Mouse (Mus musculus): ENCODE results near the gene Mfap4. TPM values are rescaled to one million over a fixed set of nuclear protein-coding genes. Genes with fewer than 3 reads are reported as not detected.

Mfap4 gene
- total and polyA plus RNA-seq, 2 experiments from 2014 or later, result 39.1 to 54.5 TPM

GRCm38 (mm10) chr11:61489085-61489484 is 3.9 kb downstream of the Mfap4 start:
- Histone ChIP-seq H3K9ac (replicated peaks; ENCODE audit: low read depth, low read length) (no peak overlapping the region), H3K9me3 (replicated peaks; ENCODE audit: control insufficient read depth, low read length) (no peaks in the 10 kb centered on the region), H3K27ac (ENCODE audit: low read depth) (no peak overlapping the region), H3K36me3 (replicated peaks; ENCODE audit: control insufficient read depth, insufficient read depth, low read length) (peaks cover 41% of the 10 kb centered on the region), H3K4me3 (ENCODE audit: low read depth, low read length) (no peak overlapping the region), H3K27me3 (ENCODE audit: control insufficient read depth, insufficient read depth, low read length) (no peaks in the 10 kb centered on the region), H3K4me2 (ENCODE audit: low read depth, low read length) (no peak overlapping the region), H3K4me1 (ENCODE audit: control insufficient read depth, insufficient read depth) (peaks cover 19% of the 10 kb centered on the region)
- no peak for TF ChIP-seq CTCF (IDR thresholded peaks at IDR 0.05; ENCODE audit: low read depth)
- no peak for TF ChIP-seq EP300 (IDR thresholded peaks at IDR 0.05; ENCODE audit: low read depth)
- no peak for DNase-seq (ENCODE audit: low spot score)
- WGBS, result 95% methylated on average over 2 of the region's 2 CpGs
- no peak for ATAC-seq (ENCODE audit: insufficient read depth, low read depth)

- Histone ChIP-seq H3K9ac (replicated peaks; ENCODE audit: low read depth, low read length) (no peak overlapping the region), H3K4me3 (ENCODE audit: low read depth, low read length) (no peak overlapping the region), H3K27ac (ENCODE audit: low read depth) (no peak overlapping the region), H3K9me3 (replicated peaks; ENCODE audit: control insufficient read depth, low read length) (no peaks in the 10 kb centered on the region), H3K27me3 (ENCODE audit: control insufficient read depth, insufficient read depth, low read length) (no peaks in the 10 kb centered on the region), H3K4me2 (ENCODE audit: low read depth, low read length) (no peak overlapping the region), H3K4me1 (ENCODE audit: control insufficient read depth, insufficient read depth) (peaks cover 19% of the 10 kb centered on the region), H3K36me3 (replicated peaks; ENCODE audit: control insufficient read depth, insufficient read depth, low read length) (peaks cover 41% of the 10 kb centered on the region)
- TF ChIP-seq CTCF (IDR thresholded peaks at IDR 0.05; ENCODE audit: low read depth) (no peak), EP300 (IDR thresholded peaks at IDR 0.05; ENCODE audit: low read depth) (no peak)
- ATAC-seq (ENCODE audit: insufficient read depth, low read depth) (no peak), DNase-seq (ENCODE audit: low spot score) (no peak)
- WGBS, result 87% methylated on average over 8 of the region's 8 CpGs
Measured at GRCm38 (mm10) chr11:61489874-61490273, 4.6 kb downstream of the Mfap4 start.

- Histone ChIP-seq H3K27me3 (ENCODE audit: control insufficient read depth, insufficient read depth, low read length) (no peaks in the 10 kb centered on the region), H3K27ac (ENCODE audit: low read depth) (no peak overlapping the region), H3K4me3 (ENCODE audit: low read depth, low read length) (no peak overlapping the region), H3K9ac (replicated peaks; ENCODE audit: low read depth, low read length) (no peak overlapping the region), H3K9me3 (replicated peaks; ENCODE audit: control insufficient read depth, low read length) (no peaks in the 10 kb centered on the region), H3K4me2 (ENCODE audit: low read depth, low read length) (no peak overlapping the region), H3K4me1 (ENCODE audit: control insufficient read depth, insufficient read depth) (peaks cover 19% of the 10 kb centered on the region), H3K36me3 (replicated peaks; ENCODE audit: control insufficient read depth, insufficient read depth, low read length) (peaks cover 41% of the 10 kb centered on the region)
- ATAC-seq (ENCODE audit: insufficient read depth, low read depth) (no peak), DNase-seq (ENCODE audit: low spot score) (no peak)
- WGBS, result 83% methylated on average over 22 of the region's 22 CpGs
- TF ChIP-seq CTCF (IDR thresholded peaks at IDR 0.05; ENCODE audit: low read depth) (no peak), EP300 (IDR thresholded peaks at IDR 0.05; ENCODE audit: low read depth) (no peak)
Measured at GRCm38 (mm10) chr11:61490944-61491520, 5.8 kb downstream of the Mfap4 start.

GRCm38 (mm10) chr11:61492749-61493401 is 7.6 kb downstream of the Mfap4 start:
- peaks cover 12% of the 10 kb centered on the region; the same call in 1 of the 2 replicates for H3K4me1 ChIP-seq (ENCODE audit: control insufficient read depth, insufficient read depth)
- H3K9ac ChIP-seq (replicated peaks; ENCODE audit: low read depth, low read length), result peak overlapping the region; percentile 58
- H3K36me3 ChIP-seq (replicated peaks; ENCODE audit: control insufficient read depth, insufficient read depth, low read length), result peaks cover 41% of the 10 kb centered on the region
- no peak for DNase-seq (ENCODE audit: low spot score)
- 62% methylated on average over 12 of the region's 12 CpGs for WGBS
- H3K27me3 ChIP-seq (ENCODE audit: control insufficient read depth, insufficient read depth, low read length), result no peaks in the 10 kb centered on the region
- TF ChIP-seq CTCF (IDR thresholded peaks at IDR 0.05; ENCODE audit: low read depth) (no peak), EP300 (IDR thresholded peaks at IDR 0.05; ENCODE audit: low read depth) (no peak)
- peak overlapping the region; percentile 70 for H3K4me2 ChIP-seq (ENCODE audit: low read depth, low read length)
- H3K4me3 ChIP-seq (ENCODE audit: low read depth, low read length), result peak overlapping the region; percentile 69
- H3K27ac ChIP-seq (ENCODE audit: low read depth), result peak overlapping the region; percentile 54; the same call in 1 of the 2 replicates
- ATAC-seq (ENCODE audit: insufficient read depth, low read depth), result no peak
- no peaks in the 10 kb centered on the region for H3K9me3 ChIP-seq (replicated peaks; ENCODE audit: control insufficient read depth, low read length)

- H3K27me3 ChIP-seq (ENCODE audit: control insufficient read depth, insufficient read depth, low read length), result no peaks in the 10 kb centered on the region
- H3K36me3 ChIP-seq (replicated peaks; ENCODE audit: control insufficient read depth, insufficient read depth, low read length), result peaks cover 35% of the 10 kb centered on the region
- under 1% methylated on average over 44 of the region's 50 CpGs for WGBS
- TF ChIP-seq EP300 (IDR thresholded peaks at IDR 0.05; ENCODE audit: low read depth), result no peak
- no peak for TF ChIP-seq CTCF (IDR thresholded peaks at IDR 0.05; ENCODE audit: low read depth)
- ATAC-seq (ENCODE audit: insufficient read depth, low read depth), result peak; percentile 34
- H3K9ac ChIP-seq (replicated peaks; ENCODE audit: low read depth, low read length), result peak overlapping the region; percentile 58
- peak overlapping the region; percentile 69 for H3K4me3 ChIP-seq (ENCODE audit: low read depth, low read length)
- H3K4me2 ChIP-seq (ENCODE audit: low read depth, low read length), result peak overlapping the region; percentile 70
- H3K9me3 ChIP-seq (replicated peaks; ENCODE audit: control insufficient read depth, low read length), result no peaks in the 10 kb centered on the region
- peak overlapping the region; percentile 54 for H3K27ac ChIP-seq (ENCODE audit: low read depth)
- H3K4me1 ChIP-seq (ENCODE audit: control insufficient read depth, insufficient read depth), result peaks cover 12% of the 10 kb centered on the region; the same call in 1 of the 2 replicates
- DNase-seq (ENCODE audit: low spot score), result no peak
Measured at GRCm38 (mm10) chr11:61493525-61494128, 8.4 kb downstream of the Mfap4 start.
